Mouse (Mus musculus) kidney, embryonic 16.5 days (tissue): Measurements from ENCODE around the gene Vmn2r83. TPM values are rescaled to one million over a fixed set of nuclear protein-coding genes. Genes with fewer than 3 reads are reported as not detected.

ENCODE experiments used
- microRNA-seq: library from miRNA; unstranded; fragments of <30 nt; microRNA quantifications from one replicate; pipeline ENCODE4, GENCODE M21; 2016
- polyA plus RNA-seq: library from polyadenylated mRNA; unstranded; fragments of >200 nt; fragmentation: Nextera tagmentation; extraction: Ambion mirVana; gene quantifications from 2 replicates; pipeline ENCODE4 v1.2.1, GENCODE M21; 2015

Vmn2r83 gene
- polyA plus RNA-seq, 1 experiment from 2014 or later: not detected

Small RNA genes within 50 kb of the gene (microRNA-seq; reads per million reads assigned to microRNA genes)
- gene Mir6909: 0.63 reads per million

Other genes starting within 250 kb of the Vmn2r83 start
- gene Vmn2r81, start 221.0 kb upstream of the Vmn2r83 start, polyA plus RNA-seq: not detected in 2 replicates
- not detected in 2 replicates for gene Vmn2r82, start 112.2 kb upstream of the Vmn2r83 start, polyA plus RNA-seq
- 53.6 and 58.1 TPM in 2 replicates for gene Plpp2, start 65.1 kb downstream of the Vmn2r83 start, polyA plus RNA-seq
- gene Mier2, start 86.5 kb downstream of the Vmn2r83 start, polyA plus RNA-seq: 56.2 and 60.1 TPM in 2 replicates
- not detected in 2 replicates for gene Theg, start 118.6 kb downstream of the Vmn2r83 start, polyA plus RNA-seq
- 0.04 TPM in 2 replicates for gene C2cd4c, start 145.3 kb downstream of the Vmn2r83 start, polyA plus RNA-seq
- gene Shc2, start 169.2 kb downstream of the Vmn2r83 start, polyA plus RNA-seq: 5.3 and 9.0 TPM in 2 replicates
- gene Odf3l2, start 177.0 kb downstream of the Vmn2r83 start, polyA plus RNA-seq: not detected in 2 replicates
- 2.3 and 2.5 TPM in 2 replicates for gene Madcam1, start 195.8 kb downstream of the Vmn2r83 start, polyA plus RNA-seq
- 84.2 and 87.0 TPM in 2 replicates for gene Tpgs1, start 200.6 kb downstream of the Vmn2r83 start, polyA plus RNA-seq
- 81.2 and 92.3 TPM in 2 replicates for gene Cdc34, start 213.5 kb downstream of the Vmn2r83 start, polyA plus RNA-seq
- 0.75 and 0.81 TPM in 2 replicates for gene Gzmm, start 220.3 kb downstream of the Vmn2r83 start, polyA plus RNA-seq
- 954 and 1,048 TPM in 2 replicates for gene Bsg, start 235.8 kb downstream of the Vmn2r83 start, polyA plus RNA-seq
- 0.05 and 0.12 TPM in 2 replicates for gene Hcn2, start 247.9 kb downstream of the Vmn2r83 start, polyA plus RNA-seq